Mouse (Mus musculus): ENCODE measurements around the gene Syt16. TPM values are rescaled to one million over a fixed set of nuclear protein-coding genes. Genes with fewer than 3 reads are reported as not detected.

The Syt16 gene
- polyA plus RNA-seq, 1 experiment from 2014 or later, result 11.2 TPM

DNA sequence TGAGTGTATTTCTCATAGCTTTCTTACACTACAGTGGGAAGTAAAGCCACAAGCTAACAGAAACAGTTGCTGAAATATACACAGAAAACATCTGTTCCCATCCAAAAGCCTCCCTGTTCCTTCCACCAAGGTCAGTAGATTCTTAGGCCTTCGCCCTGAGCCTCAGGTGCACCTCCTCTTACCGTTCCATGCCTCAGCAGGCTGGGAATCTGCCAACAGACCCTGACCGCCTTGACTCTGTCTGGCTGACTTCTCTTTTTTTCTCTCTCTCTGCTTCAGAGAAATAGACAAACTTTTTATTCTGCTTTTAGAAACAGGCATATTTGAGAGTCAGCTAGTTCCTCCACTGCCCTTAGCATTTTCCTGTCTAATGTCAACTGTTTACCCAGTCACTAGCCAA, 19.3 kb upstream of the Syt16 start:
- no peaks in the 10 kb centered on the region for H3K27me3 ChIP-seq (ENCODE audit: control insufficient read depth, insufficient read depth, low read length)

GRCm38 (mm10) chr12:73979667-73980066, 17.8 kb upstream of the Syt16 start:
- ATAC-seq (ENCODE audit: low FRiP score, low TSS enrichment) (no peak), DNase-seq (ENCODE audit: low spot score) (no peak)
- H3K4me3 ChIP-seq (ENCODE audit: low read depth, low read length), result no peak overlapping the region
- no peaks in the 10 kb centered on the region for H3K9me3 ChIP-seq (ENCODE audit: control insufficient read depth, low read length)
- peaks cover 9% of the 10 kb centered on the region for H3K36me3 ChIP-seq (ENCODE audit: control insufficient read depth, insufficient read depth, low read length)
- H3K27ac ChIP-seq (replicated peaks), result no peak overlapping the region
- no peak overlapping the region for H3K9ac ChIP-seq (ENCODE audit: low read length)
- H3K4me2 ChIP-seq (replicated peaks; ENCODE audit: low read depth), result no peak overlapping the region
- no peaks in the 10 kb centered on the region for H3K27me3 ChIP-seq (ENCODE audit: control insufficient read depth, insufficient read depth, low read length)
- TF ChIP-seq CTCF (IDR thresholded peaks at IDR 0.05; ENCODE audit: low read depth) (no peak), EP300 (optimal IDR thresholded peaks at IDR 0.05) (no peak)
- no peaks in the 10 kb centered on the region for H3K4me1 ChIP-seq (replicated peaks; ENCODE audit: control insufficient read depth, insufficient read depth)
- WGBS, result 89% methylated on average over 5 of the region's 5 CpGs

More for the DNA sequence above, 19.3 kb upstream of the Syt16 start:
- TF ChIP-seq CTCF (IDR thresholded peaks at IDR 0.05; ENCODE audit: low read depth) (no peak), EP300 (optimal IDR thresholded peaks at IDR 0.05) (no peak)
- H3K9ac ChIP-seq (ENCODE audit: low read length), result no peak overlapping the region
- no peak overlapping the region for H3K4me2 ChIP-seq (replicated peaks; ENCODE audit: low read depth)
- no peak overlapping the region for H3K27ac ChIP-seq (replicated peaks)
- H3K4me1 ChIP-seq (replicated peaks; ENCODE audit: control insufficient read depth, insufficient read depth), result no peaks in the 10 kb centered on the region
- ATAC-seq (ENCODE audit: low FRiP score, low TSS enrichment), result no peak
- H3K4me3 ChIP-seq (ENCODE audit: low read depth, low read length), result no peak overlapping the region
- DNase-seq (ENCODE audit: low spot score), result no peak
- no peaks in the 10 kb centered on the region for H3K9me3 ChIP-seq (ENCODE audit: control insufficient read depth, low read length)
- 81% methylated on average over 3 of the region's 3 CpGs for WGBS
- H3K36me3 ChIP-seq (ENCODE audit: control insufficient read depth, insufficient read depth, low read length), result peaks cover 9% of the 10 kb centered on the region

GRCm38 (mm10) chr12:73982533-73982932, 14.9 kb upstream of the Syt16 start:
- no peak overlapping the region for H3K4me2 ChIP-seq (replicated peaks; ENCODE audit: low read depth)
- H3K27me3 ChIP-seq (ENCODE audit: control insufficient read depth, insufficient read depth, low read length), result no peaks in the 10 kb centered on the region
- ATAC-seq (ENCODE audit: low FRiP score, low TSS enrichment), result 0 out of 2 replicates have a peak, but pooled peaks have one; percentile 42
- TF ChIP-seq EP300 (optimal IDR thresholded peaks at IDR 0.05), result no peak
- TF ChIP-seq CTCF (IDR thresholded peaks at IDR 0.05; ENCODE audit: low read depth), result no peak
- H3K4me3 ChIP-seq (ENCODE audit: low read depth, low read length), result no peak overlapping the region
- whole genome bisulfite sequencing, result 39% methylated on average over 14 of the region's 14 CpGs
- no peak overlapping the region for H3K27ac ChIP-seq (replicated peaks)
- peak; percentile 57 for DNase-seq (ENCODE audit: low spot score)
- peaks cover 9% of the 10 kb centered on the region for H3K36me3 ChIP-seq (ENCODE audit: control insufficient read depth, insufficient read depth, low read length)
- H3K4me1 ChIP-seq (replicated peaks; ENCODE audit: control insufficient read depth, insufficient read depth), result no peaks in the 10 kb centered on the region
- no peak overlapping the region for H3K9ac ChIP-seq (ENCODE audit: low read length)
- no peaks in the 10 kb centered on the region for H3K9me3 ChIP-seq (ENCODE audit: control insufficient read depth, low read length)

- Histone ChIP-seq H3K9me3 (ENCODE audit: control insufficient read depth, low read length) (no peaks in the 10 kb centered on the region), H3K9ac (ENCODE audit: low read length) (no peak overlapping the region), H3K4me1 (replicated peaks; ENCODE audit: control insufficient read depth, insufficient read depth) (no peaks in the 10 kb centered on the region), H3K4me2 (replicated peaks; ENCODE audit: low read depth) (no peak overlapping the region), H3K27me3 (ENCODE audit: control insufficient read depth, insufficient read depth, low read length) (no peaks in the 10 kb centered on the region), H3K36me3 (ENCODE audit: control insufficient read depth, insufficient read depth, low read length) (peaks cover 4% of the 10 kb centered on the region), H3K4me3 (ENCODE audit: low read depth, low read length) (no peak overlapping the region), H3K27ac (replicated peaks) (no peak overlapping the region)
- no peak for DNase-seq (ENCODE audit: low spot score)
- TF ChIP-seq EP300 (optimal IDR thresholded peaks at IDR 0.05) (no peak), CTCF (IDR thresholded peaks at IDR 0.05; ENCODE audit: low read depth) (no peak)
- no peak for ATAC-seq (ENCODE audit: low FRiP score, low TSS enrichment)
- 78% methylated on average over 7 of the region's 7 CpGs for WGBS
Measured at GRCm38 (mm10) chr12:73986299-73986698, 11.2 kb upstream of the Syt16 start.

DNA sequence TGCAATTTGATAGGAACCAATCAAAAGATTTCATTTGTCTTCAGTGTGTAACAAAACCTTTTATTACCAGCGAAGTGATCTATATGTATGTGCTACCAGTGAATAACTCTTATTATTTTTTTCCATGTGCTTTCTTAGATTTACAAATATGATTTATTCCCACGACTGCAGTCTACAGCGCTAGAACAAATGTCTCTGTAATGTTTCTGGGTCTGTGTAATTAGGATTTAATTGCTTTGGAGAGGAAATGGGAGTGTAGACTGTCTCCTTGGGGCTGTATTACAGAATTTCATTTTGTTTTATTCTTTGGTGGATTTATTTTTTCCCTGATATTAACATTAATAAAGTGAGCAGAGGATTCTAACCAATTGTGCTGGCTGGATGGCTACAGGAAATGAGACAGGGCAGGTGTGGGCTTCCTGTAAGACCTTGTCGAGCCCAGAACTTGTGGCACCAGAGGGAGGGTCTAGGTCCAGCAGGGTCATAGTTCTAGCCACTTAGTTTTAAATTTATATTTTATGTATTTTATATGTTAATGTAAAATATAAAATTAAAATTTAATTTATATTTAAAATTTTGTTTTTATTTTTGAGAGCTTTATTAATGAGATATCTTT, 9.0 kb upstream of the Syt16 start:
- no peak overlapping the region for H3K4me2 ChIP-seq (replicated peaks; ENCODE audit: low read depth)
- no peak for ATAC-seq (ENCODE audit: low FRiP score, low TSS enrichment)
- peaks cover 4% of the 10 kb centered on the region for H3K36me3 ChIP-seq (ENCODE audit: control insufficient read depth, insufficient read depth, low read length)
- no peaks in the 10 kb centered on the region for H3K9me3 ChIP-seq (ENCODE audit: control insufficient read depth, low read length)
- TF ChIP-seq EP300 (optimal IDR thresholded peaks at IDR 0.05) (no peak), CTCF (IDR thresholded peaks at IDR 0.05; ENCODE audit: low read depth) (no peak)
- H3K4me3 ChIP-seq (ENCODE audit: low read depth, low read length), result no peak overlapping the region
- no peak overlapping the region for H3K9ac ChIP-seq (ENCODE audit: low read length)
- no peak for DNase-seq (ENCODE audit: low spot score)
- H3K27ac ChIP-seq (replicated peaks), result no peak overlapping the region
- H3K27me3 ChIP-seq (ENCODE audit: control insufficient read depth, insufficient read depth, low read length), result no peaks in the 10 kb centered on the region
- 83% methylated on average over 4 of the region's 4 CpGs for WGBS
- no peaks in the 10 kb centered on the region for H3K4me1 ChIP-seq (replicated peaks; ENCODE audit: control insufficient read depth, insufficient read depth)

- H3K27me3 ChIP-seq (ENCODE audit: control insufficient read depth, insufficient read depth, low read length), result no peaks in the 10 kb centered on the region
- H3K9me3 ChIP-seq (ENCODE audit: control insufficient read depth, low read length), result no peaks in the 10 kb centered on the region
- DNase-seq (ENCODE audit: low spot score), result peak; percentile 39
- no peaks in the 10 kb centered on the region for H3K4me1 ChIP-seq (replicated peaks; ENCODE audit: control insufficient read depth, insufficient read depth)
- no peak overlapping the region for H3K4me2 ChIP-seq (replicated peaks; ENCODE audit: low read depth)
- H3K4me3 ChIP-seq (ENCODE audit: low read depth, low read length), result no peak overlapping the region
- TF ChIP-seq EP300 (optimal IDR thresholded peaks at IDR 0.05) (no peak), CTCF (IDR thresholded peaks at IDR 0.05; ENCODE audit: low read depth) (peak; percentile 72)
- no peak for ATAC-seq (ENCODE audit: low FRiP score, low TSS enrichment)
- H3K9ac ChIP-seq (ENCODE audit: low read length), result no peak overlapping the region
- H3K27ac ChIP-seq (replicated peaks), result no peak overlapping the region
- peaks cover 4% of the 10 kb centered on the region for H3K36me3 ChIP-seq (ENCODE audit: control insufficient read depth, insufficient read depth, low read length)
Measured at GRCm38 (mm10) chr12:73989594-73989993, 7.9 kb upstream of the Syt16 start.
